Mouse (Mus musculus) CH12.LX (cell line): ENCODE results near the gene Pigr. TPM values are rescaled to one million over a fixed set of nuclear protein-coding genes. Genes with fewer than 3 reads are reported as not detected.

Source experiments
- DNase-seq: peaks from one replicate; pipeline ENCODE4 v3.0.0-alpha.2; 2013; ENCODE audit errors: extremely low read depth
- H3K27ac ChIP-seq: 2 replicates; pipeline ENCODE4 v1.5.1; 2012; ENCODE audit warnings: low read depth, mild to moderate bottlenecking, control low read depth, moderate library complexity; ENCODE audit not compliant: insufficient read depth
- H3K27me3 ChIP-seq: replicated peaks from 2 replicates; pipeline ENCODE3; 2012; ENCODE audit warnings: inconsistent platforms
- H3K36me3 ChIP-seq, 2 experiments: replicated peaks in 1 of 2; 2 replicates each; pipeline versions ENCODE3 to v1.6.1; 2012; ENCODE audit warnings: inconsistent platforms in 1 of 2, low read length in 1 of 2, mild to moderate bottlenecking in 1 of 2, mixed read lengths in 1 of 2, moderate library complexity in 1 of 2; ENCODE audit not compliant: control insufficient read depth in 1 of 2, insufficient read depth in 1 of 2
- H3K4me1 ChIP-seq, 2 experiments: 2 replicates each; pipeline ENCODE4 v1.6.1; 2012; ENCODE audit warnings: inconsistent platforms in 1 of 2, moderate library complexity in 1 of 2; ENCODE audit not compliant: insufficient read depth in 2 of 2, control insufficient read depth in 1 of 2
- H3K4me2 ChIP-seq: 2 replicates; pipeline ENCODE4 v1.6.1; 2012; ENCODE audit warnings: low read depth, mild to moderate bottlenecking, control low read depth; ENCODE audit not compliant: poor library complexity, insufficient read depth, severe bottlenecking
- H3K4me3 ChIP-seq, 3 experiments: fragments of 150-350 bp in 1 of 3; sonication (generic) in 1 of 3; replicated peaks in 1 of 3; 2 replicates each; pipeline versions ENCODE3 to v1.5.1; 2011 to 2012; ENCODE audit warnings: low read depth in 2 of 3, low read length in 2 of 3, mild to moderate bottlenecking in 2 of 3, moderate library complexity in 2 of 3, control low read depth in 1 of 3, improper control_type of control experiment in 1 of 3, inconsistent platforms in 1 of 3, mixed read lengths in 1 of 3; ENCODE audit not compliant: poor library complexity in 1 of 3
- H3K79me2 ChIP-seq: replicated peaks from 2 replicates; pipeline ENCODE4 v1.6.1; 2012; ENCODE audit warnings: mild to moderate bottlenecking, moderate library complexity; ENCODE audit not compliant: control insufficient read depth, poor library complexity, insufficient read depth, severe bottlenecking; ENCODE audit errors: extremely low read depth
- H3K9ac ChIP-seq: 2 replicates; pipeline ENCODE4 v1.6.1; 2012; ENCODE audit warnings: low read depth, mild to moderate bottlenecking, control low read depth, moderate library complexity; ENCODE audit not compliant: insufficient read depth
- H3K9me3 ChIP-seq: replicated peaks from 2 replicates; pipeline ENCODE3; 2012; ENCODE audit warnings: low read length, inconsistent platforms, mixed read lengths
- BHLHE40 ChIP-seq: IDR thresholded peaks from 2 replicates; pipeline ENCODE4 v1.6.1; 2011; ENCODE audit warnings: mild to moderate bottlenecking, low read depth, low read length, improper control_type of control experiment
- CHD1 ChIP-seq: IDR thresholded peaks from 2 replicates; pipeline ENCODE4 v1.6.1; 2012; ENCODE audit warnings: low read depth, low read length, improper control_type of control experiment, inconsistent platforms
- CTCF ChIP-seq, 2 experiments: IDR thresholded peaks in 1 of 2; conservative IDR thresholded peaks in 1 of 2; 2 replicates each; pipeline ENCODE4 v1.5.1; 2011 to 2012; ENCODE audit warnings: low read depth in 2 of 2, low read length in 2 of 2, improper control_type of control experiment in 1 of 2, inconsistent platforms in 1 of 2, mild to moderate bottlenecking in 1 of 2, moderate library complexity in 1 of 2
- EP300 ChIP-seq: IDR thresholded peaks from 2 replicates; pipeline ENCODE4 v1.6.1; 2011; ENCODE audit warnings: low read length, improper control_type of control experiment
- ETS1 ChIP-seq: conservative IDR thresholded peaks from 2 replicates; pipeline ENCODE4 v1.6.1; 2012; ENCODE audit warnings: low read depth, mild to moderate bottlenecking, inconsistent platforms, low read length, improper control_type of control experiment, moderate library complexity
- GABPA ChIP-seq: IDR thresholded peaks from 2 replicates; pipeline ENCODE4 v1.6.1; 2012; ENCODE audit warnings: low read depth, low read length, improper control_type of control experiment, inconsistent platforms; ENCODE audit not compliant: insufficient replicate concordance
- IRF4 ChIP-seq: IDR thresholded peaks from 2 replicates; pipeline ENCODE4 v1.6.1; 2014; ENCODE audit warnings: low read depth, mild to moderate bottlenecking, inconsistent platforms, low read length, improper control_type of control experiment
- JUND ChIP-seq: conservative IDR thresholded peaks from 2 replicates; pipeline ENCODE4 v1.6.1; 2011; ENCODE audit warnings: low read depth, low read length, improper control_type of control experiment
- KAT2A ChIP-seq: IDR thresholded peaks from 2 replicates; pipeline ENCODE4 v1.6.1; 2012; ENCODE audit warnings: low read length, improper control_type of control experiment, inconsistent platforms; ENCODE audit not compliant: insufficient replicate concordance
- MAFK ChIP-seq: IDR thresholded peaks from 2 replicates; pipeline ENCODE4 v1.6.1; 2011; ENCODE audit warnings: low read length, improper control_type of control experiment; ENCODE audit not compliant: insufficient replicate concordance
- NELFE ChIP-seq: IDR thresholded peaks from 2 replicates; pipeline ENCODE4 v1.6.1; 2011; ENCODE audit warnings: low read depth, low read length, improper control_type of control experiment
- NRF1 ChIP-seq: IDR thresholded peaks from 2 replicates; pipeline ENCODE4 v1.6.1; 2014; ENCODE audit warnings: low read depth, mild to moderate bottlenecking, inconsistent platforms, low read length, improper control_type of control experiment, moderate library complexity
- PAX5 ChIP-seq: IDR thresholded peaks from 2 replicates; pipeline ENCODE4 v1.6.1; 2012; ENCODE audit warnings: low read length, inconsistent platforms, mixed read lengths
- POLR2A ChIP-seq: IDR thresholded peaks from 2 replicates; pipeline ENCODE4 v1.6.1; 2011; ENCODE audit warnings: low read depth, mild to moderate bottlenecking, improper control_type of control experiment, low read length
- RAD21 ChIP-seq: IDR thresholded peaks from 2 replicates; pipeline ENCODE4 v1.6.1; 2011; ENCODE audit warnings: low read depth, mild to moderate bottlenecking, low read length, improper control_type of control experiment, moderate library complexity
- SIN3A ChIP-seq: IDR thresholded peaks from 2 replicates; pipeline ENCODE4 v1.6.1; 2012; ENCODE audit warnings: low read length, improper control_type of control experiment, inconsistent platforms
- SMC3 ChIP-seq: IDR thresholded peaks from 2 replicates; pipeline ENCODE4 v1.6.1; 2011; ENCODE audit warnings: low read depth, low read length, improper control_type of control experiment
- TBP ChIP-seq: conservative IDR thresholded peaks from 2 replicates; pipeline ENCODE4 v1.6.1; 2011; ENCODE audit warnings: low read depth, low read length, improper control_type of control experiment
- ZC3H11A ChIP-seq: IDR thresholded peaks from 2 replicates; pipeline ENCODE4 v1.6.1; 2012; ENCODE audit warnings: low read depth, mild to moderate bottlenecking, inconsistent platforms, low read length, improper control_type of control experiment
- ZKSCAN1 ChIP-seq: IDR thresholded peaks from 2 replicates; pipeline ENCODE4 v1.6.1; 2012; ENCODE audit warnings: low read depth, inconsistent platforms, low read length, improper control_type of control experiment, borderline replicate concordance
- ZMIZ1 ChIP-seq: IDR thresholded peaks from 2 replicates; pipeline ENCODE4 v1.6.1; 2012; ENCODE audit warnings: low read depth, mild to moderate bottlenecking, inconsistent platforms, low read length, improper control_type of control experiment
- dilution Hi-C: fragments of 300-500 bp; cut with MboI; formaldehyde crosslinking; loops from 2 replicates; pipeline ENCODE4 v1.14.3; 2020; ENCODE audit warnings: low sequenced_read_pairs; ENCODE audit not compliant: extremely low pct_unique_long_range_greater_than_20kb, extremely low pct_ligation_motif_present
- in situ Hi-C: fragments of 300-500 bp; cut with MboI; formaldehyde crosslinking; loops from 3 replicates; pipeline ENCODE4 v1.14.3; 2019; ENCODE audit warnings: low sequenced_read_pairs, low pct_ligation_motif_present, low pct_unique_long_range_greater_than_20kb, mixed read lengths
- polyA plus RNA-seq: library from polyadenylated mRNA; unstranded; fragments of >175 nt; gene quantifications from 2 replicates; pipeline ENCODE4 v1.2.1, GENCODE M21; 2012; ENCODE audit warnings: low read depth; ENCODE audit not compliant: insufficient read length
- total RNA-seq, 2 experiments: library from RNA; depleted of rRNA; stranded (reverse); fragments of 300-350 nt in 1 of 2; fragments of >200 nt in 1 of 2; gene quantifications; 2 replicates each; pipeline ENCODE4 v1.2.3; 2012 to 2014

Pigr gene
- total and polyA plus RNA-seq, 3 experiments: 0.04 to 0.21 TPM; not detected in 1

GRCm38 (mm10) chr1:130872912-130873311 lies 46.4 kb downstream of the Pigr start:
- no peak overlapping the region for H3K9ac ChIP-seq
- H3K79me2 ChIP-seq: no peaks in the 10 kb centered on the region
- no peak overlapping the region for H3K4me3 ChIP-seq
- DNase-seq: no peak
- H3K36me3 ChIP-seq: no peaks in the 10 kb centered on the region
- peaks cover 0 to 45% of the 10 kb centered on the region in 2 experiments; a peak in 2 of 4 replicates for H3K4me1 ChIP-seq
- no peak overlapping the region for H3K27ac ChIP-seq
- dilution Hi-C loops (no loop called here), in situ Hi-C loops (no loop called here)
- TF ChIP-seq NELFE (no peak), JUND (no peak), EP300 (no peak), GABPA (no peak), CHD1 (no peak), ZMIZ1 (no peak), POLR2A (no peak), NRF1 (no peak), KAT2A (no peak), SMC3 (no peak), PAX5 (no peak), ZKSCAN1 (no peak), SIN3A (no peak), BHLHE40 (no peak), CTCF (conservative IDR thresholded peaks at IDR 0.05 in 1 of 2, IDR thresholded peaks at IDR 0.05 in 1 of 2; ENCODE audit: low read depth in 2 of 2, low read length in 2 of 2) (no peak), ETS1 (no peak), MAFK (no peak)
- no peak overlapping the region for H3K4me2 ChIP-seq
- H3K9me3 ChIP-seq: peaks cover 2% of the 10 kb centered on the region
- H3K27me3 ChIP-seq: no peaks in the 10 kb centered on the region

- Histone ChIP-seq H3K27me3 (no peaks in the 10 kb centered on the region), H3K4me3 (no peak overlapping the region), H3K9me3 (peaks cover 2% of the 10 kb centered on the region), H3K27ac (no peak overlapping the region), H3K4me1 (peaks cover 8 to 54% of the 10 kb centered on the region in 2 experiments), H3K79me2 (no peaks in the 10 kb centered on the region), H3K36me3 (no peaks in the 10 kb centered on the region), H3K9ac (no peak overlapping the region), H3K4me2 (no peak overlapping the region)
- in situ Hi-C loops: loop anchor here (5.0 kb wide), 1 partner anchor 177 kb away; no protein-coding TSS in a partner anchor
- TF ChIP-seq EP300 (no peak), SIN3A (no peak), ZKSCAN1 (no peak), JUND (no peak), ZC3H11A (peak; percentile 39), TBP (no peak), IRF4 (0 out of 2 replicates have a peak, but pooled peaks have one; percentile 24), SMC3 (peak; percentile 86), CTCF (conservative IDR thresholded peaks at IDR 0.05 in 1 of 2, IDR thresholded peaks at IDR 0.05 in 1 of 2; ENCODE audit: low read depth in 2 of 2, low read length in 2 of 2) (peak; percentile 72 to 90), ZMIZ1 (no peak), PAX5 (no peak), RAD21 (peak; percentile 82)
- DNase-seq: peak; percentile 63
- dilution Hi-C loops: no loop called here
These were observed 48.7 kb downstream of the Pigr start for GRCm38 (mm10) chr1:130875139-130875538.
